Mouse (Mus musculus) heart, embryonic 14.5 days (tissue): ENCODE measurements at regions not wholly inside any gene's neighbourhood (a gene's known extent, or its start where the extent isn't known, plus 50 kb on each side); places are given as distances from the start of the nearest gene placed in this dataset.

Experiments used
- ATAC-seq: fragments of 200-750 bp; cut with Nextera tagmentation; 2 replicates; pipeline ENCODE4 v1.8.0; 2017; ENCODE audit warnings: low read depth, moderate TSS enrichment; ENCODE audit not compliant: insufficient number of reproducible peaks, insufficient read depth, low FRiP score
- H3K27ac ChIP-seq, 2 experiments: fragments of 200-500 bp in 1 of 2; fragments of 300-500 bp in 1 of 2; sonication (generic) in 1 of 2; replicated peaks in 1 of 2; 2 replicates each; pipeline ENCODE4 v1.5.1; 2012 to 2014; ENCODE audit warnings: low read depth in 2 of 2, low read length in 2 of 2, control low read depth in 1 of 2, mild to moderate bottlenecking in 1 of 2, mixed read lengths in 1 of 2; ENCODE audit not compliant: control insufficient read depth in 1 of 2, insufficient read depth in 1 of 2
- H3K27me3 ChIP-seq: fragments of 300-500 bp; sonication (generic); 2 replicates; pipeline ENCODE4 v1.6.1; 2014; ENCODE audit warnings: mild to moderate bottlenecking, low read length, control low read depth; ENCODE audit not compliant: control insufficient read depth, insufficient read depth
- H3K36me3 ChIP-seq: fragments of 300-500 bp; sonication (generic); 2 replicates; pipeline ENCODE4 v1.6.1; 2014; ENCODE audit warnings: mild to moderate bottlenecking, control low read depth, low read length, mixed read lengths; ENCODE audit not compliant: control insufficient read depth, insufficient read depth
- H3K4me1 ChIP-seq, 2 experiments: fragments of 200-500 bp in 1 of 2; fragments of 300-500 bp in 1 of 2; sonication (generic) in 1 of 2; 2 replicates each; pipeline ENCODE4 v1.6.1; 2012 to 2014; ENCODE audit warnings: low read length in 2 of 2, control low read depth in 1 of 2, mixed read lengths in 1 of 2; ENCODE audit not compliant: control insufficient read depth in 2 of 2, insufficient read depth in 2 of 2
- H3K4me2 ChIP-seq: fragments of 300-500 bp; sonication (generic); 2 replicates; pipeline ENCODE4 v1.6.1; 2014; ENCODE audit warnings: mild to moderate bottlenecking, low read length
- H3K4me3 ChIP-seq, 2 experiments: fragments of 200-500 bp in 1 of 2; fragments of 300-500 bp in 1 of 2; sonication (generic) in 1 of 2; 2 replicates each; pipeline ENCODE4 v1.5.1; 2012 to 2014; ENCODE audit warnings: low read length in 2 of 2, mild to moderate bottlenecking in 2 of 2, control low read depth in 1 of 2, low read depth in 1 of 2, moderate library complexity in 1 of 2; ENCODE audit not compliant: control insufficient read depth in 1 of 2, insufficient read depth in 1 of 2
- H3K9ac ChIP-seq: fragments of 300-500 bp; sonication (generic); 2 replicates; pipeline ENCODE4 v1.6.1; 2014; ENCODE audit warnings: mild to moderate bottlenecking, low read length
- H3K9me3 ChIP-seq: fragments of 300-500 bp; sonication (generic); 2 replicates; pipeline ENCODE4 v1.6.1; 2016; ENCODE audit warnings: low read length, control low read depth; ENCODE audit not compliant: control insufficient read depth
- WGBS: fragments of 180-500 bp; shearing (Covaris S2); extraction: QIAGEN DNeasy Blood & Tissue Kit; methylation state at CpG from one replicate; pipeline ENCODE4 v1.1.7; 2014; 5-methylcytosine and 5-hydroxymethylcytosine counted together

DNA sequence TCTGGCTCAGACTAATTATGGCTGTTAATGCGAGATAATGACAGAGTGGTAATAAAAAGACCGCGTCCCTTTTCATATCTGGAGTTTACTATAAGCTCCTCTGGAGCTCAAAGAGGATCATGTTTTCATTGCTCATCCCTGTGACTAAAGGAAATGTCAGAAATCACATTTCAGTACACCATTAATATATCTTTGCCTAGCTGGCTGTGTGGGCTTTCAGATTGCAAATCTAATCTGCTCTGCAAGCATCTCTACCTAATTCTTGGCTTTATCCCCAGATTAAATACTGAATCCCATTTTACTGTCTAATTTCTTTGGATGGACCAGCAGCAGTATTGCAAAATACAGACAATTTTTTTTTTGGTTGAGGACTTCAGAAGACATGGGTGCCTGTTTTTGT, 122.6 kb upstream of the Gcfc2 start:
- WGBS, result 88% methylated on average over 3 of the region's 3 CpGs
- H3K9me3 ChIP-seq, result no peaks in the 10 kb centered on the region
- H3K27ac ChIP-seq, result no peak overlapping the region
- H3K36me3 ChIP-seq, result no peaks in the 10 kb centered on the region
- H3K4me2 ChIP-seq, result no peak overlapping the region
- ATAC-seq, result no peak
- no peak overlapping the region for H3K4me3 ChIP-seq
- H3K4me1 ChIP-seq, result no peaks in the 10 kb centered on the region
- H3K27me3 ChIP-seq, result no peaks in the 10 kb centered on the region
- no peak overlapping the region for H3K9ac ChIP-seq

- WGBS, result 79% methylated on average over 3 of the region's 3 CpGs
- Histone ChIP-seq H3K36me3 (no peaks in the 10 kb centered on the region), H3K27ac (no peak overlapping the region), H3K4me2 (no peak overlapping the region), H3K27me3 (no peaks in the 10 kb centered on the region), H3K4me3 (no peak overlapping the region), H3K4me1 (no peaks in the 10 kb centered on the region), H3K9ac (no peak overlapping the region), H3K9me3 (no peaks in the 10 kb centered on the region)
- no peak for ATAC-seq
Measured at GRCm38 (mm10) chr6:81801804-81802203, 121.7 kb upstream of the Gcfc2 start.

DNA sequence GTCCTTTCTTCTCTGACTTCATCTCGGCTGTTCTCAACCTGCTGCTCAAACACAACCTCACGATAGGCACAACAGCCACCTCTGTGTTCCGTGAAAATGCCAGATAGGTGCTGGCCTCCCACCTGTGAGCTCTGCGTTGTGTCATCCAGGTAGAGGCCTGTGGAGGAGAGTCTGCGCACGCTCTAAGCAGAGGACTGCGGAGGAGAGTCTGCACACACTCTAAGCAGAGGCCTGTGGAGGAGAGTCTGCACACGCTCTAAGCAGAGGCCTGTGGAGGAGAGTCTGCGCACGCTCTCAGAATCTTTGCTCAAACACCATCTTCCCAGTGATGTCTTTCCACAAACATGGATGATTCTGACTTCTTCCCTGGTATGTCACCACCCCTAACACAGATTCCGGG, 117.5 kb upstream of the Gcfc2 start:
- 87% methylated on average over 11 of the region's 11 CpGs for WGBS
- Histone ChIP-seq H3K4me1 (no peaks in the 10 kb centered on the region), H3K4me2 (no peak overlapping the region), H3K27me3 (no peaks in the 10 kb centered on the region), H3K36me3 (no peaks in the 10 kb centered on the region), H3K27ac (no peak overlapping the region), H3K9me3 (no peaks in the 10 kb centered on the region), H3K4me3 (no peak overlapping the region), H3K9ac (no peak overlapping the region)
- no peak for ATAC-seq

DNA sequence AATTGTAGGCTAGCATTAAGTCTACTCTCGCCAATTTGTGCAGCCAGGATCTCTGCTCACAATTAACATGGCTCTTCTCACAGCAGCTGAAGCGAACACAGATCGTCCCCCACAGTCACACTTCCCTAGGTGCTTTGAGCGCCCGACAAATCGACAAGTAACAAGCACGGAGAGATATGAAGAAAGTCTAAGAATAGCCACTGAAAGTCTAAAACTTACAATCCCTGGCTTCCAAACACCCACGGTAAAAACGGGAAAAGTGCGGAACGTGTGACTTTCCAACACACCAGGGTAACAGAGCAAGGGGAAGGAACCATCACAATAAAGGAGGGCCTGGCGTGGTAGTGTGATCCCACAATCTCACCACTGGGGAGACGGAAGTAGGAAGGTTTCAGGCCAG, 114.8 kb upstream of the Gcfc2 start:
- no peak overlapping the region for H3K27ac ChIP-seq
- 82% methylated on average over 13 of the region's 13 CpGs for WGBS
- no peaks in the 10 kb centered on the region for H3K9me3 ChIP-seq
- no peak overlapping the region for H3K4me2 ChIP-seq
- H3K4me1 ChIP-seq, result no peaks in the 10 kb centered on the region
- H3K27me3 ChIP-seq, result no peaks in the 10 kb centered on the region
- no peak for ATAC-seq
- H3K4me3 ChIP-seq, result no peak overlapping the region
- no peaks in the 10 kb centered on the region for H3K36me3 ChIP-seq
- H3K9ac ChIP-seq, result no peak overlapping the region

- Histone ChIP-seq H3K4me1 (no peaks in the 10 kb centered on the region), H3K4me2 (no peak overlapping the region), H3K4me3 (no peak overlapping the region), H3K9me3 (no peaks in the 10 kb centered on the region), H3K27me3 (no peaks in the 10 kb centered on the region), H3K27ac (no peak overlapping the region), H3K36me3 (no peaks in the 10 kb centered on the region), H3K9ac (no peak overlapping the region)
- WGBS, result 48% methylated on average over 8 of the region's 8 CpGs
- no peak for ATAC-seq
Measured at GRCm38 (mm10) chr6:81815248-81815961, 108.1 kb upstream of the Gcfc2 start.

DNA sequence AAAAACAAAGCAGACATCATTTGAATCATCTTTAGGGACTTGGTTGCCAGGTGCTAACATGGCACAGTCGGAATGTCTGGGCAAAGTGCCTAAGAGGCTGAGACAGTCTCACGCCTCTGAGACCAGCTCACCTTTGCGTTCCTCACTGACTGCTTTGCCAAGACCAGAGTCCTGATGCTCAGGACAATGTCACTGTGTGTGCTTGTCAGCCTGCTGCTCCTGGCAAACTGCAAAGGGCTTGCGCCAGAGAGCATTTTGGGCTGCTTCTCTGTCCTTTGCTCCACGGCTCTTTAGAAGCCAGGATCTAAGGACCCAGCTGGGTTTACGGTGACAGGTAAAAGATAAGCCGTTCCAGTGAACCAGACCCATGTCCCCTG, 107.5 kb upstream of the Gcfc2 start:
- ATAC-seq, result no peak
- Histone ChIP-seq H3K4me3 (no peak overlapping the region), H3K4me1 (no peaks in the 10 kb centered on the region), H3K27ac (no peak overlapping the region), H3K27me3 (no peaks in the 10 kb centered on the region), H3K36me3 (no peaks in the 10 kb centered on the region), H3K9ac (no peak overlapping the region), H3K4me2 (no peak overlapping the region), H3K9me3 (no peaks in the 10 kb centered on the region)
- WGBS, result 71% methylated on average over 7 of the region's 7 CpGs

- H3K27me3 ChIP-seq, result no peaks in the 10 kb centered on the region
- H3K9me3 ChIP-seq, result no peaks in the 10 kb centered on the region
- no peak overlapping the region for H3K4me3 ChIP-seq
- no peaks in the 10 kb centered on the region for H3K36me3 ChIP-seq
- 71% methylated on average over 9 of the region's 9 CpGs for WGBS
- no peak overlapping the region for H3K9ac ChIP-seq
- H3K27ac ChIP-seq, result no peak overlapping the region
- no peak for ATAC-seq
- no peak overlapping the region for H3K4me2 ChIP-seq
- no peaks in the 10 kb centered on the region for H3K4me1 ChIP-seq
Measured at GRCm38 (mm10) chr6:81817050-81817827, 106.2 kb upstream of the Gcfc2 start.
